ENCODE assay signal across 8 mouse cellular contexts in the genomic region with DNA sequence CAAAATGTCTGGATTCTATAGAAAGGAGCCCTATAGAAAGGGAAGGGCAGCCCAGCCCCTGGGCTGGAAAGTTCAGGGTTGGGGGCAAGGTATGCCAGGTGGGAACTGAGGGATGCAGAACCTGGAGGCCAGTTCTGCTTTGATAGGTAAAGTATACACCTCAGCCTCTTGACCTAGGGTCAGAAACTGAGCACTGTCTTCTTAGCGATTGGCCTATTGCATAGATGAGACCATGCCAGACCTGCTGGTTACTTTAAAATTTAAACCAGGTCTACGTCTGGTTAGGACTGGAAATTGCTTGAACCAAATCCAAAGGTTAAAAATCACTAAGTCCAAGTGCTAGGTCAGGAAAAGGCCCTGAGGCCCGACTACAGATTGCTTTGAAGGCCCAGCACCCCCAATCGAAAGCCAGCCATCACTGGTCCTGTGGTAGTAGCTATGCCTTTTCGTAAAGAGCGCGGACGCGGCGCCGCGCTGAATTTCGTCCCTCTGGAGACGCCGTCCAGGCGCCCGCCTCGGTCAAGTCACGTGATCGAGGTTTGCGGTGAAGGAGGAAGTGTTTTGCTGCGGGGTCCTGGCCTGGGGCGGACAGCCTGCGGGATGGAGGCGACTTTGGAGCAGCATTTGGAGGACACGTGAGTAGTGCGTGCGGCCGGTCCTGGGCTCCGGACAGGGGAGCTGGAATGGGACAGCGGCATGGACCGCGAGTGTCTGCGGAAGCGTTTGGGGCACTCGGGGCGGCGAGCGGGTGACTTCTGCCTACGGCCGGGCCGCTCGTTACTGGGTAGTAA. TPM values are rescaled to one million over a fixed set of nuclear protein-coding genes. Genes with fewer than 3 reads are reported as not detected.
DNase-seq lines count a peak whose midpoint lies in the region; ATAC-seq and TF ChIP-seq lines count a peak whose summit lies in the region.

A gene (plus strand): TSS at position 380 of the 791 bp plus-strand sequence.

- H3K27ac ChIP-seq in heart, embryonic 12.5 days (ENCODE audit: poor library complexity, severe bottlenecking), result no peak within 1 kb of the TSS
- peak within 1 kb of the TSS; percentile 63; the same call in 1 of the 2 replicates for H3K27ac ChIP-seq in kidney, postnatal 0 days
- no peak within 1 kb of the TSS for H3K27ac ChIP-seq in liver, embryonic 11.5 days (ENCODE audit: low read depth, low read length)
- no peak within 1 kb of the TSS for H3K27ac ChIP-seq in stomach, embryonic 14.5 days (ENCODE audit: low read length)

- peak within 1 kb of the TSS; percentile 79 for H3K4me2 ChIP-seq in heart, embryonic 12.5 days
- H3K4me2 ChIP-seq in kidney, postnatal 0 days (ENCODE audit: low read length), result peak within 1 kb of the TSS; percentile 74
- H3K4me2 ChIP-seq in liver, embryonic 11.5 days, result peak within 1 kb of the TSS; percentile 77
- peak within 1 kb of the TSS; percentile 63 for H3K4me2 ChIP-seq in stomach, embryonic 14.5 days (replicated peaks; ENCODE audit: low read depth, low read length)

- H3K9ac ChIP-seq in heart, embryonic 12.5 days, result peak within 1 kb of the TSS; percentile 81
- H3K9ac ChIP-seq in kidney, postnatal 0 days (ENCODE audit: low read depth, low read length), result peak within 1 kb of the TSS; percentile 88
- H3K9ac ChIP-seq in liver, embryonic 11.5 days (ENCODE audit: low read depth, low read length), result peak within 1 kb of the TSS; percentile 65
- H3K9ac ChIP-seq in stomach, embryonic 14.5 days (replicated peaks; ENCODE audit: low read depth, low read length), result peak within 1 kb of the TSS; percentile 65

- peak; percentile 89 for ATAC-seq in heart, embryonic 12.5 days (ENCODE audit: insufficient number of reproducible peaks, low FRiP score)
- ATAC-seq in kidney, postnatal 0 days (replicated peaks; ENCODE audit: low FRiP score, low read depth), result peak; percentile 88
- ATAC-seq in liver, embryonic 11.5 days (replicated peaks; ENCODE audit: low FRiP score), result peak; percentile 85
- peak; percentile 86; the same call in 1 of the 2 replicates for ATAC-seq in stomach, embryonic 14.5 days (ENCODE audit: insufficient number of reproducible peaks, insufficient read depth, low FRiP score, low read depth)

- peaks cover 27% of the 10 kb centered on the region for H3K79me2 ChIP-seq in C2C12 (ENCODE audit: control insufficient read depth, insufficient read depth)

- H3ac ChIP-seq in C2C12 (ENCODE audit: control insufficient read depth, insufficient read length, low read depth), result peak within 1 kb of the TSS; percentile 75

- H3K9me3 ChIP-seq in erythroblast, embryonic 14.5 days (ENCODE audit: control insufficient read depth, low read length), result no peaks in the 10 kb centered on the region
- H3K9me3 ChIP-seq in heart, embryonic 12.5 days (replicated peaks), result no peaks in the 10 kb centered on the region
- no peaks in the 10 kb centered on the region for H3K9me3 ChIP-seq in kidney, postnatal 0 days (replicated peaks; ENCODE audit: low read length)
- H3K9me3 ChIP-seq in liver, embryonic 11.5 days (ENCODE audit: control insufficient read depth, low read length), result no peaks in the 10 kb centered on the region
- no peaks in the 10 kb centered on the region for H3K9me3 ChIP-seq in stomach, embryonic 14.5 days (ENCODE audit: control insufficient read depth, low read depth, low read length)

- peak within 1 kb of the TSS; percentile 97 for H3K4me3 ChIP-seq in C2C12 (ENCODE audit: insufficient read depth, poor library complexity, severe bottlenecking)
- peak within 1 kb of the TSS; percentile 72 for H3K4me3 ChIP-seq in erythroblast, embryonic 14.5 days (replicated peaks)
- peak within 1 kb of the TSS; percentile 78 for H3K4me3 ChIP-seq in heart, embryonic 12.5 days
- H3K4me3 ChIP-seq in kidney, postnatal 0 days (replicated peaks; ENCODE audit: low read depth, low read length), result peak within 1 kb of the TSS; percentile 96
- peak within 1 kb of the TSS; percentile 66 for H3K4me3 ChIP-seq in liver, embryonic 11.5 days (ENCODE audit: low read depth, low read length)
- H3K4me3 ChIP-seq in stomach, embryonic 14.5 days (ENCODE audit: low read depth, low read length), result peak within 1 kb of the TSS; percentile 80

- peak; percentile 95 for DNase-seq in brain, embryonic 14.5 days (ENCODE audit: low read depth)
- DNase-seq in kidney, postnatal 0 days (ENCODE audit: low spot score), result peak; percentile 91
- peak; percentile 88 for DNase-seq in liver, embryonic 11.5 days (ENCODE audit: low spot score)
- peak; percentile 90 for DNase-seq in naive thymus-derived CD4-positive, alpha-beta T cell, adult 2 months (ENCODE audit: low read depth)

- H3K4me1 ChIP-seq in erythroblast, embryonic 14.5 days (ENCODE audit: control insufficient read depth), result peaks cover 20% of the 10 kb centered on the region
- peaks cover 13% of the 10 kb centered on the region for H3K4me1 ChIP-seq in heart, embryonic 12.5 days (replicated peaks)
- H3K4me1 ChIP-seq in kidney, postnatal 0 days (replicated peaks; ENCODE audit: insufficient read depth, low read length), result no peaks in the 10 kb centered on the region; the same call in 1 of the 2 replicates
- peaks cover 7% of the 10 kb centered on the region for H3K4me1 ChIP-seq in liver, embryonic 11.5 days (replicated peaks; ENCODE audit: control insufficient read depth, insufficient read depth, low read length)
- H3K4me1 ChIP-seq in stomach, embryonic 14.5 days (ENCODE audit: control insufficient read depth, insufficient read depth, low read length), result peaks cover 9% of the 10 kb centered on the region

- no peaks in the 10 kb centered on the region for H3K27me3 ChIP-seq in C2C12 (ENCODE audit: control insufficient read depth, insufficient read depth, insufficient read length)
- H3K27me3 ChIP-seq in erythroblast, embryonic 14.5 days (ENCODE audit: control insufficient read depth), result peaks cover 7% of the 10 kb centered on the region; the same call in 1 of the 2 replicates
- H3K27me3 ChIP-seq in heart, embryonic 12.5 days (replicated peaks), result peaks cover 8% of the 10 kb centered on the region
- H3K27me3 ChIP-seq in kidney, postnatal 0 days (ENCODE audit: insufficient read depth, low read length), result no peaks in the 10 kb centered on the region
- no peaks in the 10 kb centered on the region for H3K27me3 ChIP-seq in liver, embryonic 11.5 days (replicated peaks; ENCODE audit: control insufficient read depth, insufficient read depth, low read length)
- no peaks in the 10 kb centered on the region for H3K27me3 ChIP-seq in stomach, embryonic 14.5 days (ENCODE audit: control insufficient read depth, insufficient read depth, low read length)

- TF ChIP-seq POLR2A in brain, embryonic 14.5 days (IDR thresholded peaks at IDR 0.05; ENCODE audit: borderline replicate concordance, extremely low read depth, insufficient read depth, insufficient read length, poor library complexity, severe bottlenecking), result peak; percentile 24; the same call in 1 of the 2 replicates

- peaks cover 15% of the 10 kb centered on the region for H3K79me3 ChIP-seq in C2C12 (ENCODE audit: low read depth)

- 3% methylated on average over 43 of the region's 43 CpGs for WGBS in heart, embryonic 12.5 days
- 2% methylated on average over 43 of the region's 43 CpGs for WGBS in kidney, postnatal 0 days
- 3% methylated on average over 43 of the region's 43 CpGs for WGBS in liver, embryonic 11.5 days
- WGBS in stomach, embryonic 14.5 days, result 3% methylated on average over 43 of the region's 43 CpGs

- TF ChIP-seq CTCF in C2C12 (IDR thresholded peaks at IDR 0.05; ENCODE audit: control insufficient read depth, insufficient read depth, insufficient read length), result no peak
- TF ChIP-seq CTCF in brain, embryonic 14.5 days (IDR thresholded peaks at IDR 0.05; ENCODE audit: borderline replicate concordance, extremely low read depth, insufficient read depth, insufficient read length), result no peak
- TF ChIP-seq CTCF in kidney, postnatal 0 days (IDR thresholded peaks at IDR 0.05; ENCODE audit: low read depth), result no peak

- peaks cover 16% of the 10 kb centered on the region for H3K36me3 ChIP-seq in C2C12 (ENCODE audit: control insufficient read depth, insufficient read depth)
- peaks cover 25% of the 10 kb centered on the region for H3K36me3 ChIP-seq in erythroblast, embryonic 14.5 days (ENCODE audit: control insufficient read depth)
- peaks cover 12% of the 10 kb centered on the region for H3K36me3 ChIP-seq in heart, embryonic 12.5 days
- H3K36me3 ChIP-seq in kidney, postnatal 0 days (ENCODE audit: insufficient read depth, low read length), result 0 out of 2 replicates have a peak, but pooled peaks cover 12% of the 10 kb centered on the region
- H3K36me3 ChIP-seq in liver, embryonic 11.5 days (ENCODE audit: control insufficient read depth, insufficient read depth, low read length), result peaks cover 8% of the 10 kb centered on the region
- peaks cover 15% of the 10 kb centered on the region for H3K36me3 ChIP-seq in stomach, embryonic 14.5 days (ENCODE audit: control insufficient read depth, insufficient read depth, low read length)

TF ChIP-seq in C2C12, 6 proteins besides CTCF, POLR2A, EP300 and RAD21:
- TF ChIP-seq MYOD1 (IDR thresholded peaks at IDR 0.05; ENCODE audit: control insufficient read depth, insufficient read length, low read depth), result no peak
- TF ChIP-seq MAX (IDR thresholded peaks at IDR 0.05), result peak; percentile 15
- TF ChIP-seq USF1 (IDR thresholded peaks at IDR 0.05; ENCODE audit: low read depth), result peak; percentile 95

RNA-seq across cellular contexts. Expression of the gene that starts here (rescaled TPM):
- 163 TPM for polyA plus RNA-seq in C2C12 (2012; fragmentation: generic; extraction: Trizol)
- polyA plus RNA-seq in brain, embryonic 14.5 days (2012; rRNA removed), result 91.3 and 119 TPM in 2 replicates
- polyA plus RNA-seq in erythroblast, embryonic 14.5 days (2012), result 2.6 and 3.5 TPM in 2 replicates
- polyA plus RNA-seq in heart, embryonic 12.5 days (2016; fragmentation: Nextera tagmentation; extraction: Ambion mirVana), result 129 and 137 TPM in 2 replicates
- polyA plus RNA-seq in kidney, postnatal 0 days (2015; fragmentation: Nextera tagmentation; extraction: Ambion mirVana), result 247 and 248 TPM in 2 replicates
- 172 and 185 TPM in 2 replicates for polyA plus RNA-seq in liver, embryonic 11.5 days (2014; fragmentation: Nextera tagmentation; extraction: Ambion mirVana)
- polyA plus RNA-seq in stomach, embryonic 14.5 days (2014; fragmentation: Nextera tagmentation; extraction: Ambion mirVana), result 196 and 201 TPM in 2 replicates

Comparison
In these comparisons a context has a peak if more than half of its experiments do, and no peak if none do; other contexts are left out.
1. RNA of the gene that starts here (polyA plus RNA-seq): 247 to 248 TPM in kidney, postnatal 0 days, 196 to 201 TPM in stomach, embryonic 14.5 days, 172 to 185 TPM in liver, embryonic 11.5 days, 163 TPM in C2C12 (single experiment), 129 to 137 TPM in heart, embryonic 12.5 days and 91.3 to 119 TPM in brain, embryonic 14.5 days; 2.6 to 3.5 TPM in erythroblast, embryonic 14.5 days; every median in the first group is over 10 times any median in the second.
2. Peak in every context shown above with its lines, with median percentiles within 50 percentile points of each other: H3K4me3 ChIP-seq, DNase-seq, ATAC-seq, H3K4me2 ChIP-seq and H3K9ac ChIP-seq.